Mouse (Mus musculus) CH12.LX (cell line): Measurements from ENCODE around the gene Tfdp1. TPM values are rescaled to one million over a fixed set of nuclear protein-coding genes. Genes with fewer than 3 reads are reported as not detected.
A peak's percentile ranks its signal among the peaks of the same experiment; 100 is the strongest.

ENCODE experiments used
- DNase-seq: peaks from one replicate; pipeline ENCODE4 v3.0.0-alpha.2; 2013; ENCODE audit errors: extremely low read depth
- H3K27ac ChIP-seq: 2 replicates; pipeline ENCODE4 v1.5.1; 2012; ENCODE audit warnings: low read depth, mild to moderate bottlenecking, control low read depth, moderate library complexity; ENCODE audit not compliant: insufficient read depth
- H3K27me3 ChIP-seq: replicated peaks from 2 replicates; pipeline ENCODE3; 2012; ENCODE audit warnings: inconsistent platforms
- H3K36me3 ChIP-seq, 2 experiments: replicated peaks in 1 of 2; 2 replicates each; pipeline versions ENCODE3 to v1.6.1; 2012; ENCODE audit warnings: inconsistent platforms in 1 of 2, low read length in 1 of 2, mild to moderate bottlenecking in 1 of 2, mixed read lengths in 1 of 2, moderate library complexity in 1 of 2; ENCODE audit not compliant: control insufficient read depth in 1 of 2, insufficient read depth in 1 of 2
- H3K4me1 ChIP-seq, 2 experiments: 2 replicates each; pipeline ENCODE4 v1.6.1; 2012; ENCODE audit warnings: inconsistent platforms in 1 of 2, moderate library complexity in 1 of 2; ENCODE audit not compliant: insufficient read depth in 2 of 2, control insufficient read depth in 1 of 2
- H3K4me2 ChIP-seq: 2 replicates; pipeline ENCODE4 v1.6.1; 2012; ENCODE audit warnings: low read depth, mild to moderate bottlenecking, control low read depth; ENCODE audit not compliant: poor library complexity, insufficient read depth, severe bottlenecking
- H3K4me3 ChIP-seq, 3 experiments: fragments of 150-350 bp in 1 of 3; sonication (generic) in 1 of 3; replicated peaks in 1 of 3; 2 replicates each; pipeline versions ENCODE3 to v1.5.1; 2011 to 2012; ENCODE audit warnings: low read depth in 2 of 3, low read length in 2 of 3, mild to moderate bottlenecking in 2 of 3, moderate library complexity in 2 of 3, control low read depth in 1 of 3, improper control_type of control experiment in 1 of 3, inconsistent platforms in 1 of 3, mixed read lengths in 1 of 3; ENCODE audit not compliant: poor library complexity in 1 of 3
- H3K79me2 ChIP-seq: replicated peaks from 2 replicates; pipeline ENCODE4 v1.6.1; 2012; ENCODE audit warnings: mild to moderate bottlenecking, moderate library complexity; ENCODE audit not compliant: control insufficient read depth, poor library complexity, insufficient read depth, severe bottlenecking; ENCODE audit errors: extremely low read depth
- H3K9ac ChIP-seq: 2 replicates; pipeline ENCODE4 v1.6.1; 2012; ENCODE audit warnings: low read depth, mild to moderate bottlenecking, control low read depth, moderate library complexity; ENCODE audit not compliant: insufficient read depth
- H3K9me3 ChIP-seq: replicated peaks from 2 replicates; pipeline ENCODE3; 2012; ENCODE audit warnings: low read length, inconsistent platforms, mixed read lengths
- BHLHE40 ChIP-seq: IDR thresholded peaks from 2 replicates; pipeline ENCODE4 v1.6.1; 2011; ENCODE audit warnings: mild to moderate bottlenecking, low read depth, low read length, improper control_type of control experiment
- CHD1 ChIP-seq: IDR thresholded peaks from 2 replicates; pipeline ENCODE4 v1.6.1; 2012; ENCODE audit warnings: low read depth, low read length, improper control_type of control experiment, inconsistent platforms
- CHD2 ChIP-seq: IDR thresholded peaks from 2 replicates; pipeline ENCODE4 v1.6.1; 2011; ENCODE audit warnings: low read length, improper control_type of control experiment
- CTCF ChIP-seq, 2 experiments: IDR thresholded peaks in 1 of 2; conservative IDR thresholded peaks in 1 of 2; 2 replicates each; pipeline ENCODE4 v1.5.1; 2011 to 2012; ENCODE audit warnings: low read depth in 2 of 2, low read length in 2 of 2, improper control_type of control experiment in 1 of 2, inconsistent platforms in 1 of 2, mild to moderate bottlenecking in 1 of 2, moderate library complexity in 1 of 2
- E2F4 ChIP-seq: IDR thresholded peaks from 2 replicates; pipeline ENCODE4 v1.6.1; 2011; ENCODE audit warnings: low read depth, low read length, improper control_type of control experiment; ENCODE audit not compliant: insufficient replicate concordance
- ELF1 ChIP-seq: IDR thresholded peaks from 2 replicates; pipeline ENCODE4 v1.6.1; 2014; ENCODE audit warnings: low read depth, mild to moderate bottlenecking, inconsistent platforms, low read length, improper control_type of control experiment
- EP300 ChIP-seq: IDR thresholded peaks from 2 replicates; pipeline ENCODE4 v1.6.1; 2011; ENCODE audit warnings: low read length, improper control_type of control experiment
- ETS1 ChIP-seq: conservative IDR thresholded peaks from 2 replicates; pipeline ENCODE4 v1.6.1; 2012; ENCODE audit warnings: low read depth, mild to moderate bottlenecking, inconsistent platforms, low read length, improper control_type of control experiment, moderate library complexity
- GABPA ChIP-seq: IDR thresholded peaks from 2 replicates; pipeline ENCODE4 v1.6.1; 2012; ENCODE audit warnings: low read depth, low read length, improper control_type of control experiment, inconsistent platforms; ENCODE audit not compliant: insufficient replicate concordance
- HCFC1 ChIP-seq: IDR thresholded peaks from 2 replicates; pipeline ENCODE4 v1.6.1; 2012; ENCODE audit warnings: low read depth, mild to moderate bottlenecking, inconsistent platforms, low read length, improper control_type of control experiment
- IRF4 ChIP-seq: IDR thresholded peaks from 2 replicates; pipeline ENCODE4 v1.6.1; 2014; ENCODE audit warnings: low read depth, mild to moderate bottlenecking, inconsistent platforms, low read length, improper control_type of control experiment
- JUN ChIP-seq: IDR thresholded peaks from 2 replicates; pipeline ENCODE4 v1.6.1; 2011; ENCODE audit warnings: low read depth, mild to moderate bottlenecking, low read length, improper control_type of control experiment, moderate library complexity; ENCODE audit not compliant: insufficient read depth
- KAT2A ChIP-seq: IDR thresholded peaks from 2 replicates; pipeline ENCODE4 v1.6.1; 2012; ENCODE audit warnings: low read length, improper control_type of control experiment, inconsistent platforms; ENCODE audit not compliant: insufficient replicate concordance
- MAFK ChIP-seq: IDR thresholded peaks from 2 replicates; pipeline ENCODE4 v1.6.1; 2011; ENCODE audit warnings: low read length, improper control_type of control experiment; ENCODE audit not compliant: insufficient replicate concordance
- MAX ChIP-seq: IDR thresholded peaks from 2 replicates; pipeline ENCODE4 v1.6.1; 2011; ENCODE audit warnings: low read length, improper control_type of control experiment
- MAZ ChIP-seq: IDR thresholded peaks from 2 replicates; pipeline ENCODE4 v1.6.1; 2012; ENCODE audit warnings: low read depth, mild to moderate bottlenecking, inconsistent platforms, low read length, improper control_type of control experiment, moderate library complexity
- MEF2A ChIP-seq: IDR thresholded peaks from 2 replicates; pipeline ENCODE4 v1.6.1; 2014; ENCODE audit warnings: low read depth, mild to moderate bottlenecking, inconsistent platforms, low read length, improper control_type of control experiment, borderline replicate concordance
- MXI1 ChIP-seq: IDR thresholded peaks from 2 replicates; pipeline ENCODE4 v1.6.1; 2011; ENCODE audit warnings: mild to moderate bottlenecking, low read depth, low read length, improper control_type of control experiment
- MYC ChIP-seq: IDR thresholded peaks from 2 replicates; pipeline ENCODE4 v1.6.1; 2011; ENCODE audit warnings: low read depth, mild to moderate bottlenecking, improper control_type of control experiment, low read length
- NELFE ChIP-seq: IDR thresholded peaks from 2 replicates; pipeline ENCODE4 v1.6.1; 2011; ENCODE audit warnings: low read depth, low read length, improper control_type of control experiment
- NRF1 ChIP-seq: IDR thresholded peaks from 2 replicates; pipeline ENCODE4 v1.6.1; 2014; ENCODE audit warnings: low read depth, mild to moderate bottlenecking, inconsistent platforms, low read length, improper control_type of control experiment, moderate library complexity
- PAX5 ChIP-seq: IDR thresholded peaks from 2 replicates; pipeline ENCODE4 v1.6.1; 2012; ENCODE audit warnings: low read length, inconsistent platforms, mixed read lengths
- POLR2A ChIP-seq: IDR thresholded peaks from 2 replicates; pipeline ENCODE4 v1.6.1; 2011; ENCODE audit warnings: low read depth, mild to moderate bottlenecking, improper control_type of control experiment, low read length
- POLR2AphosphoS2 ChIP-seq: IDR thresholded peaks from 2 replicates; pipeline ENCODE4 v1.6.1; 2011; ENCODE audit warnings: low read depth, low read length, improper control_type of control experiment
- RAD21 ChIP-seq: IDR thresholded peaks from 2 replicates; pipeline ENCODE4 v1.6.1; 2011; ENCODE audit warnings: low read depth, mild to moderate bottlenecking, low read length, improper control_type of control experiment, moderate library complexity
- RCOR1 ChIP-seq: conservative IDR thresholded peaks from 2 replicates; pipeline ENCODE4 v1.6.1; 2012; ENCODE audit warnings: low read depth, mild to moderate bottlenecking, inconsistent platforms, low read length, improper control_type of control experiment
- SIN3A ChIP-seq: IDR thresholded peaks from 2 replicates; pipeline ENCODE4 v1.6.1; 2012; ENCODE audit warnings: low read length, improper control_type of control experiment, inconsistent platforms
- SMC3 ChIP-seq: IDR thresholded peaks from 2 replicates; pipeline ENCODE4 v1.6.1; 2011; ENCODE audit warnings: low read depth, low read length, improper control_type of control experiment
- TBP ChIP-seq: conservative IDR thresholded peaks from 2 replicates; pipeline ENCODE4 v1.6.1; 2011; ENCODE audit warnings: low read depth, low read length, improper control_type of control experiment
- TCF12 ChIP-seq: IDR thresholded peaks from 2 replicates; pipeline ENCODE4 v1.6.1; 2014; ENCODE audit warnings: low read depth, mild to moderate bottlenecking, inconsistent platforms, low read length, improper control_type of control experiment
- USF1 ChIP-seq: IDR thresholded peaks from 2 replicates; pipeline ENCODE4 v1.6.1; 2014; ENCODE audit warnings: low read depth, mild to moderate bottlenecking, inconsistent platforms, low read length, improper control_type of control experiment
- USF2 ChIP-seq: conservative IDR thresholded peaks from 2 replicates; pipeline ENCODE4 v1.6.1; 2011; ENCODE audit warnings: low read depth, low read length, improper control_type of control experiment
- ZC3H11A ChIP-seq: IDR thresholded peaks from 2 replicates; pipeline ENCODE4 v1.6.1; 2012; ENCODE audit warnings: low read depth, mild to moderate bottlenecking, inconsistent platforms, low read length, improper control_type of control experiment
- ZKSCAN1 ChIP-seq: IDR thresholded peaks from 2 replicates; pipeline ENCODE4 v1.6.1; 2012; ENCODE audit warnings: low read depth, inconsistent platforms, low read length, improper control_type of control experiment, borderline replicate concordance
- ZMIZ1 ChIP-seq: IDR thresholded peaks from 2 replicates; pipeline ENCODE4 v1.6.1; 2012; ENCODE audit warnings: low read depth, mild to moderate bottlenecking, inconsistent platforms, low read length, improper control_type of control experiment
- ZNF384 ChIP-seq: IDR thresholded peaks from 2 replicates; pipeline ENCODE4 v1.6.1; 2012; ENCODE audit warnings: low read depth, low read length, improper control_type of control experiment, inconsistent platforms
- dilution Hi-C: fragments of 300-500 bp; cut with MboI; formaldehyde crosslinking; loops from 2 replicates; pipeline ENCODE4 v1.14.3; 2020; ENCODE audit warnings: low sequenced_read_pairs; ENCODE audit not compliant: extremely low pct_unique_long_range_greater_than_20kb, extremely low pct_ligation_motif_present
- in situ Hi-C: fragments of 300-500 bp; cut with MboI; formaldehyde crosslinking; loops from 3 replicates; pipeline ENCODE4 v1.14.3; 2019; ENCODE audit warnings: low sequenced_read_pairs, low pct_ligation_motif_present, low pct_unique_long_range_greater_than_20kb, mixed read lengths
- polyA plus RNA-seq: library from polyadenylated mRNA; unstranded; fragments of >175 nt; gene quantifications from 2 replicates; pipeline ENCODE4 v1.2.1, GENCODE M21; 2012; ENCODE audit warnings: low read depth; ENCODE audit not compliant: insufficient read length
- total RNA-seq, 2 experiments: library from RNA; depleted of rRNA; stranded (reverse); fragments of 300-350 nt in 1 of 2; fragments of >200 nt in 1 of 2; gene quantifications; 2 replicates each; pipeline ENCODE4 v1.2.3; 2012 to 2014

The Tfdp1 gene
- total and polyA plus RNA-seq, 3 experiments, result 189 to 338 (median 301) TPM

GRCm38 (mm10) chr8:13292364-13292763 is 46.2 kb upstream of the Tfdp1 start (continued):
- 0 out of 2 replicates have a peak, but pooled peaks have one; percentile 18 for TF ChIP-seq MYC
- TF ChIP-seq RAD21, result peak; percentile 51
- TF ChIP-seq SIN3A, result peak; percentile 58; the same call in 1 of the 2 replicates
- TF ChIP-seq NELFE, result peak; percentile 11; the same call in 1 of the 2 replicates
- TF ChIP-seq, all 38 proteins: peak for 9

GRCm38 (mm10) chr8:13293677-13294470 is 44.7 kb upstream of the Tfdp1 start:
- H3K4me3 ChIP-seq, result no peak overlapping the region
- DNase-seq, result peak; percentile 87
- peaks cover 2% of the 10 kb centered on the region for H3K27me3 ChIP-seq
- peaks cover 16 to 24% of the 10 kb centered on the region in 2 experiments for H3K4me1 ChIP-seq
- in situ Hi-C loops, result no loop called here
- no peak overlapping the region for H3K4me2 ChIP-seq
- no peaks in the 10 kb centered on the region for H3K9me3 ChIP-seq
- dilution Hi-C loops, result no loop called here
- no peak overlapping the region for H3K9ac ChIP-seq
- peak overlapping the region; percentile 76; the same call in 1 of the 2 replicates for H3K27ac ChIP-seq
- H3K36me3 ChIP-seq, result peaks cover 34 to 52% of the 10 kb centered on the region in 2 experiments
- H3K79me2 ChIP-seq, result no peaks in the 10 kb centered on the region
- no peak for TF ChIP-seq USF2
- no peak for TF ChIP-seq KAT2A
- TF ChIP-seq TBP, result no peak
- TF ChIP-seq ZC3H11A, result no peak
- TF ChIP-seq PAX5, result no peak
- TF ChIP-seq ETS1, result peak; percentile 81
- TF ChIP-seq CHD1, result no peak
- TF ChIP-seq POLR2A, result no peak
- TF ChIP-seq SMC3, result no peak
- 0 out of 2 replicates have a peak, but pooled peaks have one; percentile 35 for TF ChIP-seq TCF12
- no peak; the same call in 1 of the 2 replicates for TF ChIP-seq RCOR1
- peak; percentile 68; the same call in 1 of the 2 replicates for TF ChIP-seq MAFK
- no peak for TF ChIP-seq HCFC1
- peak; percentile 90 for TF ChIP-seq IRF4
- TF ChIP-seq POLR2AphosphoS2, result no peak
- TF ChIP-seq MYC, result peak; percentile 53; the same call in 1 of the 2 replicates
- no peak for TF ChIP-seq ZKSCAN1
- TF ChIP-seq NRF1, result no peak
- TF ChIP-seq CTCF (conservative IDR thresholded peaks at IDR 0.05 in 1 of 2, IDR thresholded peaks at IDR 0.05 in 1 of 2; ENCODE audit: low read depth in 2 of 2, low read length in 2 of 2), result no peak
- TF ChIP-seq MEF2A, result peak; percentile 92
- peak; percentile 62; the same call in 1 of the 2 replicates for TF ChIP-seq MAZ
- TF ChIP-seq JUN, result peak; percentile 85
- TF ChIP-seq MXI1, result no peak
- TF ChIP-seq NELFE, result no peak
- TF ChIP-seq EP300, result peak; percentile 94
- TF ChIP-seq CHD2, result peak; percentile 71
- no peak for TF ChIP-seq E2F4
- TF ChIP-seq ZMIZ1, result no peak
- TF ChIP-seq ZNF384, result no peak
- no peak for TF ChIP-seq USF1
- peak; percentile 61 for TF ChIP-seq BHLHE40
- TF ChIP-seq MAX, result no peak; the same call in 1 of the 2 replicates
- peak; percentile 69 for TF ChIP-seq SIN3A
- no peak for TF ChIP-seq RAD21
- peak; percentile 61 for TF ChIP-seq ELF1
- no peak for TF ChIP-seq GABPA
